Mouse (Mus musculus) layer of hippocampus, postnatal 10 days (tissue): Measurements from ENCODE around the gene Proca1. TPM values are rescaled to one million over a fixed set of nuclear protein-coding genes. Genes with fewer than 3 reads are reported as not detected.
A peak's percentile ranks its signal among the peaks of the same experiment; 100 is the strongest.

Source experiments
- DNase-seq, 2 experiments: peaks; one replicate each; pipeline ENCODE4 v3.0.0; 2021; ENCODE audit warnings: low spot score in 2 of 2
- microRNA-seq, 2 experiments: library from miRNA; unstranded; fragments of <30 nt; microRNA quantifications; one replicate each; pipeline ENCODE4 v1.2.0; 2021
- total RNA-seq, 2 experiments: library from RNA; stranded (reverse); gene quantifications; 2 replicates each; pipeline ENCODE4 v1.2.3; 2021

Gene Proca1
- total RNA-seq, 2 experiments from 2014 or later: 4.5 to 5.8 TPM

- no peak for DNase-seq
These were observed 20.1 kb downstream of the Proca1 start for GRCm38 (mm10) chr11:78213086-78213817.

GRCm38 (mm10) chr11:78215709-78216317 lies 22.6 kb downstream of the Proca1 start:
- DNase-seq: peak; percentile 17 to 38

DNA sequence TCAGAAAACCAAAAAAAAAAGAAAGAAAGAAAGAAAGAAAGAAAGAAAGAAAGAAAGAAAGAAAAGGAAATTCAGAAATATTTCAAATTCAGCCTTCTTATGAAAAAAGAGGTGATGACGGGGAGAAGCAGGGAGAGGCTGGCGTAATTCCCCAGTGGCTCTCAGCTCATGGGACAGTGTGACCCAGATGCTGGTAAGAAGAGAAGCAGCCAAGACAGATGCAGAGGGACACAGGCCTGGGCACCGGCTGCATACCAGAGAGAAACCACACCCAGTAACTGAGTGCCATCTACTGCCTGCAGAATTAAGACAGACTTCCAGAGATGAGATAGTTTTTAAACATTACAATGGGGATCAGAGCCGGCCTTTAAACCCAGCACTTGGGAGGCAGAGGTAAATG lies 30.4 kb downstream of the Proca1 start:
- DNase-seq: no peak

- no peak for DNase-seq
These were observed 38.3 kb downstream of the Proca1 start for GRCm38 (mm10) chr11:78231518-78231917.

- peak; percentile 24 to 43 for DNase-seq
These were observed 47.1 kb downstream of the Proca1 start for GRCm38 (mm10) chr11:78240193-78240857.

DNA sequence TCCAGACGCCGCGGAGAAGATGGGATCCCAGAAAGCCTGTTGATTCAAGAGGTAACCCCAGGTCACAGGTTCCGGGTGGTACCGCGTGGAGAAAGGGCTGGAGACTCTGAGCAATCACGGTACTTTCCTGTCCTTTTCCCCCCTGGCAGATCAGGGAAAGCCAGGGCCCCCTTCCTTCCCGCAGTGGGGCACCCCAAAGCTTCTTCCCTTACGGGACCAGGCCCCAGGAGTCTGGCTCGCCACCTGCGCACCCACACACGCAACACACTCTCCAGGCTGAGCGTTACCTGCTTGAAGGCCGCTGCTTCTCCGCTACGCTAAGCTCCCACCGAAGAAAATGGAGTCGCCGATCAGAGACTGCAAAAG lies 52.1 kb downstream of the Proca1 start:
- no peak for DNase-seq

GRCm38 (mm10) chr11:78245627-78246317 lies 52.6 kb downstream of the Proca1 start, which contains the start of the genes Sdf2 and Supt6:
Gene Sdf2, plus strand, starts transcription at chr11:78245746.
Gene Supt6, minus strand, starts transcription at chr11:78245987.
- DNase-seq: peak; percentile 81 to 85

DNA sequence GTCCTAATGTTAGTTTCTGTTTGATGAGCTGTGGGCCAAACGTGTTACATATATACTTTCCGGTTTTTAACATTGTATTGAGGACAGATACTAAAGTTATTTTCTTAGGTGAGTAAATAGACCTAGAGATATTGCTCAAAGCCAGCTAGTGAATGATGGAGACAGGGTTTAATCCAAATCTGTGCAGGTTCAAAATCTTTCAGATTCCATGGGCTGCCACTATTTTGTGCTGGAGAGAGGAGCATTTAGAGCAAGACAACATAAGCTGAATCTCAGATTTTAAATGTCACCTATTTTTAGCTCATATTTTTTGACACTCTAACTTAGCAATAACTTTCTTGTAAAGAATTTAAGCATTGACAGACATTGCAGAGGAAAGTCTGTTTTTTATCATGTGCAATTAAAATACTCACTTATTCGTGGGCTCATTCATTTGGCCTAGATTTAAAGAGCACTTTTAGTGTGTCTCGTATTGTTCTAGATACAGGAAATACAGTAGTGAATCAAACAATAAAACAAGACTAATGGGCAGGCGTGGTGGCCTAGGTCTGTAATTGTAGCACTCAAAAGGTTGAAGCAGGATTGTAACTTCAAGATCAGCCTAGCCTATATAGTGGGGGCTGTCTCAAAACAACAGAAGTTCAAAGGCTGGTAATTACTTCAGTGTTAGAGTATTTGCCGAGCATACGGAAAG lies 53.3 kb downstream of the Proca1 start:
- DNase-seq: no peak

GRCm38 (mm10) chr11:78247012-78247348 lies 53.8 kb downstream of the Proca1 start:
- no peak for DNase-seq

DNA sequence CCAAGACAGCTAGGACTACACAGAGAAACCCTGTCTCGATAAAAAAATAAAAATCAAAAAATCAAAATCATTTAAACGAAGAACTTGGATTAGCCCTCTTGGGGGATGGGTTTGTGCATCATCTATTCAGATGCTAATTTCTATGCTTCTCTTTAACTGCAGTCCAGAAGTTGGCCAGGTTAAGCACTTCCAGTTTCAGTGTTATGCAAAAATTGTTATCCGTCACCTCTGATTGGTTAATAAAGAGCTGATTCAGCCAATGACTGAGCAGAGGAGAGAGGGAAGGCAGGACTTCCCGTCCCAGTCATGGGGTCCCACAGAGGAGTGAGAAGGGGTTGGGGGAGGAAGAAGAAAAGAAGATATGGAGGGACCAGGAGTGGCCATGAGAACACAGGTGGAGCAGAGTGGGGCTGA lies 54.5 kb downstream of the Proca1 start:
- no peak for DNase-seq

Small RNA genes lying within 50 kb of the gene (microRNA-seq; reads per million reads assigned to microRNA genes)
- gene Mir7653: 2.0 to 3.1 reads per million in 2 experiments

Other genes with a start within 250 kb of the Proca1 start
- 10 to 100 TPM; 47.1 to 49.2 TPM for gene Phf12, start 210.6 kb upstream of the Proca1 start, total RNA-seq
- gene Dhrs13, start 161.1 kb upstream of the Proca1 start, total RNA-seq: 10 to 100 TPM; 16.6 to 22.4 TPM
- gene Flot2, start 155.5 kb upstream of the Proca1 start, total RNA-seq: 100 to 1,000 TPM; 143 to 145 TPM
- gene Eral1, start 113.0 kb upstream of the Proca1 start, total RNA-seq: 10 to 100 TPM; 19.0 to 20.1 TPM
- 10 to 100 TPM; 24.3 to 27.0 TPM for gene Fam222b, start 98.7 kb upstream of the Proca1 start, total RNA-seq
- 10 to 100 TPM; 47.8 to 48.9 TPM for gene Traf4, start 27.8 kb upstream of the Proca1 start, total RNA-seq
- gene Nek8, start 16.7 kb upstream of the Proca1 start, total RNA-seq: 1 to 10 TPM; 6.2 to 6.4 TPM
- gene Tlcd1, start 16.7 kb upstream of the Proca1 start, total RNA-seq: 10 to 100 TPM; 37.0 to 38.8 TPM
- gene Rpl23a, start 9.8 kb upstream of the Proca1 start, total RNA-seq: 100 to 1,000 TPM; 878 to 942 TPM
- gene Rab34, start 5.0 kb upstream of the Proca1 start, total RNA-seq: 10 to 100 TPM; 40.9 to 42.2 TPM
- 10 to 100 TPM; 57.0 to 67.2 TPM for gene Sdf2, start 52.4 kb downstream of the Proca1 start, total RNA-seq
- gene Supt6, start 52.6 kb downstream of the Proca1 start, total RNA-seq: 10 to 100 TPM; 91.6 to 94.6 TPM
- gene 2610507B11Rik, start 68.4 kb downstream of the Proca1 start, total RNA-seq: 100 to 1,000 TPM; 174 to 188 TPM
- 1 to 10 TPM in 1 of 2 experiments, under 1 TPM in 1; 0.47 to 1.8 TPM for gene BC030499, start 97.4 kb downstream of the Proca1 start, total RNA-seq
- gene Spag5, start 108.1 kb downstream of the Proca1 start, total RNA-seq: 1 to 10 TPM; 6.5 to 7.1 TPM
- gene Aldoc, start 129.6 kb downstream of the Proca1 start, total RNA-seq: 100 to 1,000 TPM; 396 to 461 TPM
- 10 to 100 TPM; 75.0 to 75.9 TPM for gene Pigs, start 135.0 kb downstream of the Proca1 start, total RNA-seq
- gene Unc119, start 150.1 kb downstream of the Proca1 start, total RNA-seq: 10 to 100 TPM; 37.6 to 39.0 TPM
- gene Foxn1, start 193.2 kb downstream of the Proca1 start, total RNA-seq: not detected
- not detected for gene Slc13a2, start 228.8 kb downstream of the Proca1 start, total RNA-seq